In genomic region chr4:99941655-99942414, GRCm38 (mm10) we compare ENCODE assay signal across 8 mouse cellular contexts. TPM values are rescaled to one million over a fixed set of nuclear protein-coding genes. Genes with fewer than 3 reads are reported as not detected.
DNase-seq lines count a peak whose midpoint lies in the region; ATAC-seq lines count a peak whose summit lies in the region.

No protein-coding gene starts in this region.

- peak; percentile 60; the same call in 1 of the 2 replicates for ATAC-seq in frontal cortex, adult (ENCODE audit: low TSS enrichment)
- no peak for ATAC-seq in hindbrain, embryonic 11.5 days (ENCODE audit: low FRiP score)

- no peak overlapping the region for H3K9ac ChIP-seq in hindbrain, embryonic 11.5 days (ENCODE audit: low read depth, low read length)

- no peaks in the 10 kb centered on the region for H3K27me3 ChIP-seq in hindbrain, embryonic 11.5 days (ENCODE audit: control insufficient read depth, insufficient read depth, low read length)

- no peaks in the 10 kb centered on the region for H3K4me1 ChIP-seq in hindbrain, embryonic 11.5 days (replicated peaks; ENCODE audit: control insufficient read depth, insufficient read depth, low read length)

- no peak overlapping the region for H3K4me2 ChIP-seq in hindbrain, embryonic 11.5 days (replicated peaks; ENCODE audit: low read depth, low read length)

- H3K9me3 ChIP-seq in hindbrain, embryonic 11.5 days (ENCODE audit: control insufficient read depth, low read length) = no peaks in the 10 kb centered on the region

- H3K27ac ChIP-seq in hindbrain, embryonic 11.5 days (ENCODE audit: low read depth, low read length) = no peak overlapping the region

- H3K4me3 ChIP-seq in hindbrain, embryonic 11.5 days (ENCODE audit: low read depth, low read length) = no peak overlapping the region

- no peaks in the 10 kb centered on the region for H3K36me3 ChIP-seq in hindbrain, embryonic 11.5 days (ENCODE audit: control insufficient read depth, insufficient read depth, low read length)

- WGBS in hindbrain, embryonic 11.5 days = 83% methylated on average over 10 of the region's 10 CpGs

- no peak for DNase-seq in frontal cortex, postnatal 36 days (ENCODE audit: low spot score in 2 of 2)
- peak; percentile 51 for DNase-seq in 416B (ENCODE audit: low read depth)
- peak; percentile 78 for DNase-seq in adrenal gland, postnatal 36 days
- DNase-seq in kidney, postnatal 14 days = peak; percentile 33
- DNase-seq in retina, postnatal 1 day = peak; percentile 36
- no peak for DNase-seq in hindbrain, embryonic 11.5 days (ENCODE audit: low spot score)
- DNase-seq in frontal cortex, postnatal 14 days (ENCODE audit: low spot score in 2 of 2) = no peak

RNA-seq across cellular contexts. Expression of gene Itgb3bp, which starts 12.2 kb away (rescaled TPM):
- total RNA-seq in adrenal gland, postnatal 36 days (2021) = 1 to 10 TPM; 5.1 to 6.2 TPM
- polyA plus RNA-seq in hindbrain, embryonic 11.5 days (2014; fragmentation: Nextera tagmentation; extraction: Ambion mirVana) = 45.8 and 48.1 TPM in 2 replicates

RNA-seq across cellular contexts. Expression of gene Pgm1, which starts 12.6 kb away (rescaled TPM):
- total RNA-seq in adrenal gland, postnatal 36 days (2021) = 100 to 1,000 TPM in 1 of 2 experiments, 10 to 100 TPM in 1; 68.0 to 115 TPM
- polyA plus RNA-seq in hindbrain, embryonic 11.5 days (2014; fragmentation: Nextera tagmentation; extraction: Ambion mirVana) = 47.5 and 48.9 TPM in 2 replicates

Comparison
In these comparisons a context has a peak if more than half of its experiments do, and no peak if none do; other contexts are left out.
1. DNase-seq: peak in 416B (single experiment), adrenal gland, postnatal 36 days (2 of 2), kidney, postnatal 14 days (single experiment) and retina, postnatal 1 day (single experiment); none in frontal cortex, postnatal 36 days (0 of 2), hindbrain, embryonic 11.5 days (single experiment) and frontal cortex, postnatal 14 days (0 of 2).